Mouse (Mus musculus) gonadal fat pad, adult 2 months (tissue): ENCODE data around the gene Phf21a. TPM values are rescaled to one million over a fixed set of nuclear protein-coding genes. Genes with fewer than 3 reads are reported as not detected.

ENCODE experiments used
- DNase-seq: peaks from one replicate; pipeline ENCODE4 v3.0.0-alpha.2; 2012; ENCODE audit warnings: low read depth
- polyA plus RNA-seq: library from polyadenylated mRNA; depleted of rRNA; stranded (reverse); fragments of >200 nt; gene quantifications from 2 replicates; pipeline ENCODE4 v1.2.3, GENCODE M21; 2012; rRNA removed

The Phf21a gene
- polyA plus RNA-seq, 1 experiment: 32.2 TPM

GRCm38 (mm10) chr2:92402591-92403326 lies 309.8 kb downstream of the Phf21a start:
- peak; percentile 63 for DNase-seq

GRCm38 (mm10) chr2:92403776-92404319 lies 310.9 kb downstream of the Phf21a start:
- DNase-seq: peak; percentile 70

DNA sequence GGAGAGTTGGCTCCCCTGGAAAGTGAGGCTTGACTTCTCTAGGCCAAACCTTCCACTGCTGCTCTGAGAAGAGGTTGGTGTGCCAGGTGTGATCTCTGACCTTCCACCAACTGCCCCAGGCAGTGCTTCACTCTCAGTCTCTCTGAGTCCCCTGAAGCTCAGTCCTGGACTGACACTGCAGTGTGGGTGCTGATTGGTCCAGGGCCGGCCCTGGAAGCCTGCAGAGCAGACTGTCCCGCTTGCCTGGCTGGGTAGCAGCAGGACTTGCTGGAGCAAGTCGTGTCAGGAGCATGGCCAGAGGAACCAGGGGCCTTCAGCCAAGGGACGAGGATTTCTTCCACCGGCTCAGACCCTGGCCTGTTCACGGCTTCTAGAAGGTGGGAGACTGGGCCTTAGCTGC lies 311.8 kb downstream of the Phf21a start:
- DNase-seq: peak; percentile 92

- no peak for DNase-seq
Measured at GRCm38 (mm10) chr2:92405687-92406086, 312.8 kb downstream of the Phf21a start.

GRCm38 (mm10) chr2:92408309-92409045 lies 315.6 kb downstream of the Phf21a start:
- no peak for DNase-seq

- DNase-seq: no peak
Measured at GRCm38 (mm10) chr2:92411705-92412104, 318.8 kb downstream of the Phf21a start.

Other genes starting within 250 kb of the Phf21a start
- gene Chrm4, start 165.9 kb upstream of the Phf21a start, polyA plus RNA-seq: 0.26 and 0.27 TPM in 2 replicates
- gene Mdk, start 160.8 kb upstream of the Phf21a start, polyA plus RNA-seq: 11.6 and 18.6 TPM in 2 replicates
- gene Gm9821, start 147.4 kb upstream of the Phf21a start, polyA plus RNA-seq: 0.05 TPM in 1 of 2 replicates, not detected in the other
- gene Dgkz, start 117.3 kb upstream of the Phf21a start, polyA plus RNA-seq: 84.2 and 91.6 TPM in 2 replicates
- gene Creb3l1, start 68.6 kb upstream of the Phf21a start, polyA plus RNA-seq: 3.6 and 11.0 TPM in 2 replicates